In genomic region chr6:113643967-113644366, GRCm38 (mm10) we compare ENCODE assay signal across 16 mouse cellular contexts. TPM values are rescaled to one million over a fixed set of nuclear protein-coding genes. Genes with fewer than 3 reads are reported as not detected.
DNase-seq lines count a peak whose midpoint lies in the region; ATAC-seq and TF ChIP-seq lines count a peak whose summit lies in the region.
"Had no signal": no experiment of that assay in that cellular context is flagged by ENCODE, and none has a peak within 500 bp of the region (broad histone marks: within the 10 kb centered on the region; RNA-seq: fewer than 3 reads in every experiment).

No protein-coding gene starts in this region.

- TF ChIP-seq CTCF in stomach, postnatal 0 days (IDR thresholded peaks at IDR 0.05; ENCODE audit: low read depth), result no peak

- 94% methylated on average over 2 of the region's 2 CpGs for WGBS in heart, embryonic 16.5 days
- 85% methylated on average over 2 of the region's 2 CpGs for WGBS in heart, embryonic 11.5 days (ENCODE audit: insufficient replicate concordance)
- WGBS in liver, embryonic 12.5 days (ENCODE audit: insufficient replicate concordance), result 69% methylated on average over 2 of the region's 2 CpGs
- 86% methylated on average over 2 of the region's 2 CpGs for WGBS in liver, embryonic 11.5 days
- 63% methylated on average over 2 of the region's 2 CpGs for WGBS in liver, embryonic 15.5 days (ENCODE audit: insufficient replicate concordance)
- WGBS in stomach, postnatal 0 days, result 93% methylated on average over 2 of the region's 2 CpGs

- H3K4me1 ChIP-seq in heart, embryonic 16.5 days (ENCODE audit: control insufficient read depth, insufficient read depth, low read length), result no peaks in the 10 kb centered on the region
- no peaks in the 10 kb centered on the region for H3K4me1 ChIP-seq in heart, embryonic 11.5 days (ENCODE audit: control insufficient read depth, insufficient read depth, low read length)
- H3K4me1 ChIP-seq in liver, embryonic 12.5 days, result peaks cover 37% of the 10 kb centered on the region
- H3K4me1 ChIP-seq in liver, embryonic 11.5 days (replicated peaks; ENCODE audit: control insufficient read depth, insufficient read depth, low read length), result 0 out of 2 replicates have a peak, but pooled peaks cover 8% of the 10 kb centered on the region
- peaks cover 50% of the 10 kb centered on the region for H3K4me1 ChIP-seq in liver, embryonic 15.5 days (replicated peaks)
- no peaks in the 10 kb centered on the region for H3K4me1 ChIP-seq in stomach, postnatal 0 days (replicated peaks; ENCODE audit: control insufficient read depth, insufficient read depth)
- H3K4me1 ChIP-seq: forebrain, embryonic 15.5 days; midbrain, embryonic 13.5 days had no signal

- H3K9ac ChIP-seq in heart, embryonic 16.5 days (ENCODE audit: low read length), result no peak overlapping the region
- H3K9ac ChIP-seq in heart, embryonic 11.5 days (ENCODE audit: low read depth, low read length), result no peak overlapping the region
- no peak overlapping the region for H3K9ac ChIP-seq in liver, embryonic 12.5 days
- no peak overlapping the region for H3K9ac ChIP-seq in liver, embryonic 11.5 days (ENCODE audit: low read depth, low read length)
- H3K9ac ChIP-seq in liver, embryonic 15.5 days, result no peak overlapping the region
- H3K9ac ChIP-seq in stomach, postnatal 0 days (ENCODE audit: low read length), result no peak overlapping the region
- H3K9ac ChIP-seq: forebrain, embryonic 15.5 days; midbrain, embryonic 13.5 days had no signal

- no peak for TF ChIP-seq EP300 in stomach, postnatal 0 days (optimal IDR thresholded peaks at IDR 0.05)

- H3K9me3 ChIP-seq in heart, embryonic 16.5 days (replicated peaks; ENCODE audit: control insufficient read depth, low read length), result no peaks in the 10 kb centered on the region
- no peaks in the 10 kb centered on the region for H3K9me3 ChIP-seq in heart, embryonic 11.5 days (replicated peaks; ENCODE audit: control insufficient read depth, low read length)
- no peaks in the 10 kb centered on the region for H3K9me3 ChIP-seq in liver, embryonic 12.5 days (replicated peaks)
- no peaks in the 10 kb centered on the region for H3K9me3 ChIP-seq in liver, embryonic 11.5 days (ENCODE audit: control insufficient read depth, low read length)
- H3K9me3 ChIP-seq in liver, embryonic 15.5 days (replicated peaks), result no peaks in the 10 kb centered on the region
- H3K9me3 ChIP-seq in stomach, postnatal 0 days (ENCODE audit: control insufficient read depth, low read length), result no peaks in the 10 kb centered on the region
- H3K9me3 ChIP-seq: forebrain, embryonic 15.5 days; midbrain, embryonic 13.5 days had no signal

- DNase-seq in liver, embryonic 11.5 days (ENCODE audit: low spot score), result no peak
- no peak for DNase-seq in stomach, postnatal 0 days (ENCODE audit: low spot score)
- DNase-seq in frontal cortex, postnatal 10 days (ENCODE audit: low spot score in 2 of 2), result no peak
- DNase-seq: adrenal gland, postnatal 14 days; cerebellum, adult 9-11 months; lung, adult 18-20 months; lung, postnatal 4 days; spleen, adult 18-20 months; thymus, adult 18-20 months had no signal

- H3K27ac ChIP-seq in heart, embryonic 16.5 days (ENCODE audit: low read length), result peak overlapping the region; percentile 73
- H3K27ac ChIP-seq in heart, embryonic 11.5 days (ENCODE audit: low read depth, low read length), result no peak overlapping the region
- 0 out of 2 replicates have a peak overlapping the region, but pooled peaks have one; percentile 12 for H3K27ac ChIP-seq in liver, embryonic 12.5 days
- H3K27ac ChIP-seq in liver, embryonic 11.5 days (ENCODE audit: low read depth, low read length), result no peak overlapping the region
- H3K27ac ChIP-seq in liver, embryonic 15.5 days (replicated peaks), result 0 out of 2 replicates have a peak overlapping the region, but pooled peaks have one; percentile 42
- 0 out of 2 replicates have a peak overlapping the region, but pooled peaks have one; percentile 58 for H3K27ac ChIP-seq in stomach, postnatal 0 days (replicated peaks)
- H3K27ac ChIP-seq: forebrain, embryonic 15.5 days; midbrain, embryonic 13.5 days had no signal

- H3K4me2 ChIP-seq in heart, embryonic 16.5 days (ENCODE audit: low read depth, low read length), result no peak overlapping the region
- H3K4me2 ChIP-seq in heart, embryonic 11.5 days, result no peak overlapping the region
- no peak overlapping the region for H3K4me2 ChIP-seq in liver, embryonic 12.5 days
- H3K4me2 ChIP-seq in liver, embryonic 11.5 days, result no peak overlapping the region
- H3K4me2 ChIP-seq in liver, embryonic 15.5 days, result no peak overlapping the region
- H3K4me2 ChIP-seq in stomach, postnatal 0 days (replicated peaks; ENCODE audit: low read depth), result no peak overlapping the region
- H3K4me2 ChIP-seq: forebrain, embryonic 15.5 days; midbrain, embryonic 13.5 days had no signal

- ATAC-seq in heart, embryonic 16.5 days (replicated peaks; ENCODE audit: extremely low read depth, insufficient read depth, low FRiP score), result no peak
- no peak for ATAC-seq in heart, embryonic 11.5 days (replicated peaks; ENCODE audit: insufficient number of reproducible peaks, low FRiP score, low TSS enrichment)
- no peak for ATAC-seq in liver, embryonic 12.5 days
- ATAC-seq in liver, embryonic 11.5 days (replicated peaks; ENCODE audit: low FRiP score), result no peak
- no peak for ATAC-seq in liver, embryonic 15.5 days (ENCODE audit: insufficient read depth)
- no peak for ATAC-seq in stomach, postnatal 0 days (ENCODE audit: low FRiP score, low TSS enrichment)
- ATAC-seq: forebrain, embryonic 15.5 days; midbrain, embryonic 13.5 days had no signal

- no peaks in the 10 kb centered on the region for H3K36me3 ChIP-seq in heart, embryonic 16.5 days (ENCODE audit: control insufficient read depth, insufficient read depth)
- no peaks in the 10 kb centered on the region for H3K36me3 ChIP-seq in heart, embryonic 11.5 days (ENCODE audit: control insufficient read depth, insufficient read depth, low read length)
- H3K36me3 ChIP-seq in liver, embryonic 12.5 days, result 0 out of 2 replicates have a peak, but pooled peaks cover 12% of the 10 kb centered on the region
- H3K36me3 ChIP-seq in liver, embryonic 11.5 days (ENCODE audit: control insufficient read depth, insufficient read depth, low read length), result no peaks in the 10 kb centered on the region
- H3K36me3 ChIP-seq in liver, embryonic 15.5 days (replicated peaks), result 0 out of 2 replicates have a peak, but pooled peaks cover 6% of the 10 kb centered on the region
- H3K36me3 ChIP-seq in stomach, postnatal 0 days (ENCODE audit: control insufficient read depth, insufficient read depth, low read length), result peaks cover 3% of the 10 kb centered on the region; the same call in 1 of the 2 replicates
- H3K36me3 ChIP-seq: forebrain, embryonic 15.5 days; midbrain, embryonic 13.5 days had no signal

- no peak overlapping the region for H3K4me3 ChIP-seq in heart, embryonic 16.5 days (ENCODE audit: low read length)
- H3K4me3 ChIP-seq in heart, embryonic 11.5 days (ENCODE audit: low read depth, low read length), result no peak overlapping the region
- no peak overlapping the region for H3K4me3 ChIP-seq in liver, embryonic 12.5 days
- H3K4me3 ChIP-seq in liver, embryonic 11.5 days (ENCODE audit: low read depth, low read length), result no peak overlapping the region
- no peak overlapping the region for H3K4me3 ChIP-seq in liver, embryonic 15.5 days (replicated peaks)
- no peak overlapping the region for H3K4me3 ChIP-seq in stomach, postnatal 0 days (ENCODE audit: low read depth, low read length)
- H3K4me3 ChIP-seq: forebrain, embryonic 15.5 days; midbrain, embryonic 13.5 days; myocyte had no signal

- H3K27me3 ChIP-seq in heart, embryonic 16.5 days (ENCODE audit: control insufficient read depth, insufficient read depth, low read length), result no peaks in the 10 kb centered on the region
- H3K27me3 ChIP-seq in heart, embryonic 11.5 days (ENCODE audit: control insufficient read depth, insufficient read depth, low read length), result no peaks in the 10 kb centered on the region
- H3K27me3 ChIP-seq in liver, embryonic 12.5 days (replicated peaks), result no peaks in the 10 kb centered on the region
- H3K27me3 ChIP-seq in liver, embryonic 11.5 days (replicated peaks; ENCODE audit: control insufficient read depth, insufficient read depth, low read length), result no peaks in the 10 kb centered on the region
- no peaks in the 10 kb centered on the region for H3K27me3 ChIP-seq in liver, embryonic 15.5 days
- no peaks in the 10 kb centered on the region for H3K27me3 ChIP-seq in stomach, postnatal 0 days (ENCODE audit: control insufficient read depth, insufficient read depth, low read length)
- H3K27me3 ChIP-seq: forebrain, embryonic 15.5 days; midbrain, embryonic 13.5 days had no signal

RNA-seq across cellular contexts. Expression of gene Irak2, which starts 5.7 kb away (rescaled TPM):
- polyA plus RNA-seq in heart, embryonic 16.5 days (2015; fragmentation: Nextera tagmentation; extraction: Ambion mirVana), result 5.0 and 5.5 TPM in 2 replicates
- 6.7 and 7.2 TPM in 2 replicates for polyA plus RNA-seq in heart, embryonic 11.5 days (2014; fragmentation: Nextera tagmentation; extraction: Ambion mirVana)
- 17.2 and 17.9 TPM in 2 replicates for polyA plus RNA-seq in liver, embryonic 12.5 days (2016; fragmentation: Nextera tagmentation; extraction: Ambion mirVana)
- 14.1 and 14.8 TPM in 2 replicates for polyA plus RNA-seq in liver, embryonic 11.5 days (2014; fragmentation: Nextera tagmentation; extraction: Ambion mirVana)
- polyA plus RNA-seq in liver, embryonic 15.5 days (2015; fragmentation: Nextera tagmentation; extraction: Ambion mirVana), result 11.9 and 13.5 TPM in 2 replicates
- 9.6 and 10.2 TPM in 2 replicates for polyA plus RNA-seq in stomach, postnatal 0 days (2015; fragmentation: Nextera tagmentation; extraction: Ambion mirVana)

RNA-seq across cellular contexts. Expression of gene Vhl, which starts 20.2 kb away (rescaled TPM):
- 28.8 and 29.4 TPM in 2 replicates for polyA plus RNA-seq in heart, embryonic 16.5 days (2015; fragmentation: Nextera tagmentation; extraction: Ambion mirVana)
- 31.2 and 40.9 TPM in 2 replicates for polyA plus RNA-seq in heart, embryonic 11.5 days (2014; fragmentation: Nextera tagmentation; extraction: Ambion mirVana)
- polyA plus RNA-seq in liver, embryonic 12.5 days (2016; fragmentation: Nextera tagmentation; extraction: Ambion mirVana), result 13.9 and 14.8 TPM in 2 replicates
- polyA plus RNA-seq in liver, embryonic 11.5 days (2014; fragmentation: Nextera tagmentation; extraction: Ambion mirVana), result 24.8 and 29.5 TPM in 2 replicates
- 8.7 and 10.8 TPM in 2 replicates for polyA plus RNA-seq in liver, embryonic 15.5 days (2015; fragmentation: Nextera tagmentation; extraction: Ambion mirVana)
- polyA plus RNA-seq in stomach, postnatal 0 days (2015; fragmentation: Nextera tagmentation; extraction: Ambion mirVana), result 23.4 and 24.3 TPM in 2 replicates

RNA-seq across cellular contexts. Expression of gene Brk1, which starts 39.4 kb away (rescaled TPM):
- polyA plus RNA-seq in heart, embryonic 16.5 days (2015; fragmentation: Nextera tagmentation; extraction: Ambion mirVana), result 164 and 178 TPM in 2 replicates
- 186 and 188 TPM in 2 replicates for polyA plus RNA-seq in heart, embryonic 11.5 days (2014; fragmentation: Nextera tagmentation; extraction: Ambion mirVana)
- 106 and 109 TPM in 2 replicates for polyA plus RNA-seq in liver, embryonic 12.5 days (2016; fragmentation: Nextera tagmentation; extraction: Ambion mirVana)
- 166 and 173 TPM in 2 replicates for polyA plus RNA-seq in liver, embryonic 11.5 days (2014; fragmentation: Nextera tagmentation; extraction: Ambion mirVana)
- 79.4 and 80.7 TPM in 2 replicates for polyA plus RNA-seq in liver, embryonic 15.5 days (2015; fragmentation: Nextera tagmentation; extraction: Ambion mirVana)
- 199 and 201 TPM in 2 replicates for polyA plus RNA-seq in stomach, postnatal 0 days (2015; fragmentation: Nextera tagmentation; extraction: Ambion mirVana)

RNA-seq across cellular contexts. Expression of gene Fancd2os, which starts 43.5 kb away (rescaled TPM):
- 0.30 TPM in 1 of 2 replicates, not detected in the other for polyA plus RNA-seq in heart, embryonic 16.5 days (2015; fragmentation: Nextera tagmentation; extraction: Ambion mirVana)
- polyA plus RNA-seq in heart, embryonic 11.5 days (2014; fragmentation: Nextera tagmentation; extraction: Ambion mirVana), result 0.41 and 0.57 TPM in 2 replicates
- polyA plus RNA-seq in liver, embryonic 12.5 days (2016; fragmentation: Nextera tagmentation; extraction: Ambion mirVana), result 0.10 and 0.11 TPM in 2 replicates
- polyA plus RNA-seq in liver, embryonic 11.5 days (2014; fragmentation: Nextera tagmentation; extraction: Ambion mirVana), result 0.18 TPM in 2 replicates
- not detected in 2 replicates for polyA plus RNA-seq in liver, embryonic 15.5 days (2015; fragmentation: Nextera tagmentation; extraction: Ambion mirVana)
- polyA plus RNA-seq in stomach, postnatal 0 days (2015; fragmentation: Nextera tagmentation; extraction: Ambion mirVana), result not detected in 2 replicates
- polyA plus RNA-seq: midbrain, embryonic 13.5 days had no signal

RNA-seq across cellular contexts. Expression of gene Tatdn2, which starts 52.9 kb away (rescaled TPM):
- polyA plus RNA-seq in heart, embryonic 16.5 days (2015; fragmentation: Nextera tagmentation; extraction: Ambion mirVana), result 0.49 and 0.74 TPM in 2 replicates
- polyA plus RNA-seq in heart, embryonic 11.5 days (2014; fragmentation: Nextera tagmentation; extraction: Ambion mirVana), result 0.93 and 1.1 TPM in 2 replicates
- 1.3 TPM in 2 replicates for polyA plus RNA-seq in liver, embryonic 12.5 days (2016; fragmentation: Nextera tagmentation; extraction: Ambion mirVana)
- 1.2 TPM in 2 replicates for polyA plus RNA-seq in liver, embryonic 11.5 days (2014; fragmentation: Nextera tagmentation; extraction: Ambion mirVana)
- 0.77 and 0.83 TPM in 2 replicates for polyA plus RNA-seq in liver, embryonic 15.5 days (2015; fragmentation: Nextera tagmentation; extraction: Ambion mirVana)
- 0.73 and 0.97 TPM in 2 replicates for polyA plus RNA-seq in stomach, postnatal 0 days (2015; fragmentation: Nextera tagmentation; extraction: Ambion mirVana)

Comparison
In these comparisons a context has a peak if more than half of its experiments do, and no peak if none do; other contexts are left out.
1. H3K27ac ChIP-seq: peak in heart, embryonic 16.5 days (single experiment), liver, embryonic 12.5 days (single experiment), liver, embryonic 15.5 days (single experiment) and stomach, postnatal 0 days (single experiment); none in heart, embryonic 11.5 days (single experiment) and liver, embryonic 11.5 days (single experiment).